In genomic region chr16:17815411-17816402, GRCm38 (mm10) we compare ENCODE assay signal across 7 mouse cellular contexts. TPM values are rescaled to one million over a fixed set of nuclear protein-coding genes. Genes with fewer than 3 reads are reported as not detected.
DNase-seq lines count a peak whose midpoint lies in the region; ATAC-seq lines count a peak whose summit lies in the region.

No protein-coding gene starts in this region.

- peak overlapping the region; percentile 77 for H3K4me2 ChIP-seq in forebrain, embryonic 15.5 days (replicated peaks)
- H3K4me2 ChIP-seq in hindbrain, embryonic 11.5 days (replicated peaks; ENCODE audit: low read depth, low read length) = peak overlapping the region; percentile 90

- 1% methylated on average over 63 of the region's 63 CpGs for WGBS in forebrain, embryonic 15.5 days
- 2% methylated on average over 61 of the region's 63 CpGs for WGBS in hindbrain, embryonic 11.5 days

- peak overlapping the region; percentile 63 for H3K9ac ChIP-seq in forebrain, embryonic 15.5 days (replicated peaks)
- H3K9ac ChIP-seq in hindbrain, embryonic 11.5 days (ENCODE audit: low read depth, low read length) = peak overlapping the region; percentile 63

- no peaks in the 10 kb centered on the region for H3K36me3 ChIP-seq in forebrain, embryonic 15.5 days
- H3K36me3 ChIP-seq in hindbrain, embryonic 11.5 days (ENCODE audit: control insufficient read depth, insufficient read depth, low read length) = no peaks in the 10 kb centered on the region

- peak overlapping the region; percentile 56 for H3K4me3 ChIP-seq in forebrain, embryonic 15.5 days
- H3K4me3 ChIP-seq in hindbrain, embryonic 11.5 days (ENCODE audit: low read depth, low read length) = peak overlapping the region; percentile 44

- peak; percentile 74 for DNase-seq in T-cell, adult 2 months (ENCODE audit: low spot score)
- DNase-seq in cerebellum, adult 18-20 months = peak; percentile 39 to 75
- peak; percentile 88 for DNase-seq in hindbrain, embryonic 11.5 days (ENCODE audit: low spot score)
- DNase-seq in layer of hippocampus, postnatal 25 days (ENCODE audit: extremely low spot score in 1 of 2, low spot score in 1 of 2) = peak; percentile 48 to 62
- DNase-seq in right cerebral cortex, postnatal 25 days = peak; percentile 63

- H3K9me3 ChIP-seq in forebrain, embryonic 15.5 days = no peaks in the 10 kb centered on the region
- H3K9me3 ChIP-seq in hindbrain, embryonic 11.5 days (ENCODE audit: control insufficient read depth, low read length) = no peaks in the 10 kb centered on the region

- peaks cover 17% of the 10 kb centered on the region for H3K4me1 ChIP-seq in forebrain, embryonic 15.5 days
- H3K4me1 ChIP-seq in hindbrain, embryonic 11.5 days (replicated peaks; ENCODE audit: control insufficient read depth, insufficient read depth, low read length) = no peaks in the 10 kb centered on the region

- H3K27ac ChIP-seq in forebrain, embryonic 15.5 days (replicated peaks) = peak overlapping the region; percentile 68
- H3K27ac ChIP-seq in hindbrain, embryonic 11.5 days (ENCODE audit: low read depth, low read length) = no peak overlapping the region

- ATAC-seq in forebrain, embryonic 15.5 days (replicated peaks) = peak; percentile 90
- ATAC-seq in hindbrain, embryonic 11.5 days (ENCODE audit: low FRiP score) = peak; percentile 90
- ATAC-seq in megakaryocyte, adult 5-6 weeks (ENCODE audit: poor library complexity, severe bottlenecking) = peak; percentile 90

- H3K27me3 ChIP-seq in forebrain, embryonic 15.5 days = peaks cover 9% of the 10 kb centered on the region; the same call in 1 of the 2 replicates
- peaks cover 15% of the 10 kb centered on the region for H3K27me3 ChIP-seq in hindbrain, embryonic 11.5 days (ENCODE audit: control insufficient read depth, insufficient read depth, low read length)

RNA-seq across cellular contexts. Expression of gene B830017H08Rik, which starts 17.2 kb away (rescaled TPM):
- polyA plus RNA-seq in forebrain, embryonic 15.5 days (2015; fragmentation: Nextera tagmentation; extraction: Ambion mirVana) = 0.93 and 1.3 TPM in 2 replicates
- polyA plus RNA-seq in hindbrain, embryonic 11.5 days (2014; fragmentation: Nextera tagmentation; extraction: Ambion mirVana) = 0.20 and 0.49 TPM in 2 replicates
- 1 to 10 TPM; 3.6 to 3.7 TPM for total RNA-seq in layer of hippocampus, postnatal 25 days (2021)
- total RNA-seq in megakaryocyte, adult 5-6 weeks (2015) = not detected in 2 replicates
- not detected in 2 replicates for total RNA-seq in megakaryocyte, adult 5-6 weeks (2017)

RNA-seq across cellular contexts. Expression of gene Scarf2, which starts 18.6 kb away (rescaled TPM):
- polyA plus RNA-seq in forebrain, embryonic 15.5 days (2015; fragmentation: Nextera tagmentation; extraction: Ambion mirVana) = 1.3 TPM in 2 replicates
- 6.4 and 7.2 TPM in 2 replicates for polyA plus RNA-seq in hindbrain, embryonic 11.5 days (2014; fragmentation: Nextera tagmentation; extraction: Ambion mirVana)
- 1 to 10 TPM; 2.7 to 2.8 TPM for total RNA-seq in layer of hippocampus, postnatal 25 days (2021)
- 0.07 TPM in 1 of 2 replicates, not detected in the other for total RNA-seq in megakaryocyte, adult 5-6 weeks (2015)
- not detected in 2 replicates for total RNA-seq in megakaryocyte, adult 5-6 weeks (2017)

RNA-seq across cellular contexts. Expression of gene Car15, which starts 22.5 kb away (rescaled TPM):
- 4.8 and 5.7 TPM in 2 replicates for polyA plus RNA-seq in forebrain, embryonic 15.5 days (2015; fragmentation: Nextera tagmentation; extraction: Ambion mirVana)
- polyA plus RNA-seq in hindbrain, embryonic 11.5 days (2014; fragmentation: Nextera tagmentation; extraction: Ambion mirVana) = 1.8 and 2.9 TPM in 2 replicates
- 10 to 100 TPM; 12.9 to 13.5 TPM for total RNA-seq in layer of hippocampus, postnatal 25 days (2021)
- 4.1 and 6.1 TPM in 2 replicates for total RNA-seq in megakaryocyte, adult 5-6 weeks (2015)
- 1.7 and 2.3 TPM in 2 replicates for total RNA-seq in megakaryocyte, adult 5-6 weeks (2017)

RNA-seq across cellular contexts. Expression of gene Klhl22, which starts 56.3 kb away (rescaled TPM):
- polyA plus RNA-seq in forebrain, embryonic 15.5 days (2015; fragmentation: Nextera tagmentation; extraction: Ambion mirVana) = 69.7 and 72.1 TPM in 2 replicates
- 44.8 and 45.0 TPM in 2 replicates for polyA plus RNA-seq in hindbrain, embryonic 11.5 days (2014; fragmentation: Nextera tagmentation; extraction: Ambion mirVana)
- total RNA-seq in layer of hippocampus, postnatal 25 days (2021) = 100 to 1,000 TPM in 1 of 2 experiments, 10 to 100 TPM in 1; 97.3 to 103 TPM
- total RNA-seq in megakaryocyte, adult 5-6 weeks (2015) = 5.0 and 6.9 TPM in 2 replicates
- 7.0 and 8.3 TPM in 2 replicates for total RNA-seq in megakaryocyte, adult 5-6 weeks (2017)

Comparison
In these comparisons a context has a peak if more than half of its experiments do, and no peak if none do; other contexts are left out.
1. RNA of gene B830017H08Rik, which starts 17.2 kb away (total RNA-seq): 3.6 to 3.7 TPM in layer of hippocampus, postnatal 25 days; not detected in megakaryocyte, adult 5-6 weeks; every median in the first group is over 4 times any median in the second.
2. Peak in every context shown above with its lines, with median percentiles within 50 percentile points of each other: DNase-seq and ATAC-seq.